Mouse (Mus musculus) layer of hippocampus, adult 2 months (tissue): ENCODE measurements at regions not wholly inside any gene's neighbourhood (a gene's known extent, or its start where the extent isn't known, plus 50 kb on each side); places are given as distances from the start of the nearest gene placed in this dataset.

Source experiments
- DNase-seq, 2 experiments: peaks; one replicate each; pipeline ENCODE4 v3.0.0; 2022; ENCODE audit warnings: low spot score in 2 of 2
- H3K27ac ChIP-seq: fragments of 200-600 bp; 2 replicates; pipeline ENCODE4 v1.8.1; 2022
- H3K4me3 ChIP-seq: fragments of 200-600 bp; 2 replicates; pipeline ENCODE4 v1.8.1; 2022; ENCODE audit warnings: mild to moderate bottlenecking
- CTCF ChIP-seq: fragments of 200-600 bp; conservative IDR thresholded peaks from 2 replicates; pipeline ENCODE4 v1.8.1; 2022; ENCODE audit warnings: antibody characterized with exemption, mild to moderate bottlenecking, moderate library complexity

GRCm38 (mm10) chrX:67829729-67830128, 91.5 kb downstream of the 4933436I01Rik start:
- DNase-seq, result no peak
- TF ChIP-seq CTCF, result no peak
- Histone ChIP-seq H3K27ac (no peak overlapping the region), H3K4me3 (no peak overlapping the region)

DNA sequence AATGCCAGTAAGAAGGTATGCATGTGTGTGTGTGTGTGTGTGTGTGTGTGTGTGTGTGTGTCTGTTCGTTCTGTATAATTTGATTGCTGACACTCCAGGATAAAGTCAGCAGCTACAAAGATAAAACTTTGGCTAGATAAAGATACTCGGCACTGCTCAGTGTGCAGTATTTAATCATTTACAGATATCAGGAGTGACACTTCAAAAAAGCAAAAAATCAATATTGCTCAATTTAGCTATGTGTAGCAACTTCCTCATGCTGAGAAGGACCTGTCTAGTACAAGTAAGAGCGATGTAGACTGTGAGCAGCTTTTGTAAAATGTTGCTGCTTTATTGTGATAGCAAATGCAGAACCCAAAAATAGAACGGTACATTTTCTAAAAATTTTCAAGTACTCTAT, 100.1 kb downstream of the 4933436I01Rik start:
- TF ChIP-seq CTCF, result no peak
- peak in 1 of 2 experiments; percentile 11 for DNase-seq
- no peak overlapping the region for H3K4me3 ChIP-seq

More for the DNA sequence above, 100.1 kb downstream of the 4933436I01Rik start:
- H3K27ac ChIP-seq, result 0 out of 2 replicates have a peak overlapping the region, but pooled peaks have one; percentile 37
